Mouse (Mus musculus) CD4-positive, CD25-positive, alpha-beta regulatory T cell, adult 9 weeks (primary cell): ENCODE data around the gene Eif2ak3. TPM values are rescaled to one million over a fixed set of nuclear protein-coding genes. Genes with fewer than 3 reads are reported as not detected.

Source experiments
- polyA plus RNA-seq: library from polyadenylated mRNA; unstranded; fragments of 100-300 nt; shearing (Covaris generic); gene quantifications from one replicate; pipeline ENCODE4 v1.2.1, GENCODE M21; 2017

Eif2ak3 gene
- polyA plus RNA-seq = 3.1 TPM

DNA sequence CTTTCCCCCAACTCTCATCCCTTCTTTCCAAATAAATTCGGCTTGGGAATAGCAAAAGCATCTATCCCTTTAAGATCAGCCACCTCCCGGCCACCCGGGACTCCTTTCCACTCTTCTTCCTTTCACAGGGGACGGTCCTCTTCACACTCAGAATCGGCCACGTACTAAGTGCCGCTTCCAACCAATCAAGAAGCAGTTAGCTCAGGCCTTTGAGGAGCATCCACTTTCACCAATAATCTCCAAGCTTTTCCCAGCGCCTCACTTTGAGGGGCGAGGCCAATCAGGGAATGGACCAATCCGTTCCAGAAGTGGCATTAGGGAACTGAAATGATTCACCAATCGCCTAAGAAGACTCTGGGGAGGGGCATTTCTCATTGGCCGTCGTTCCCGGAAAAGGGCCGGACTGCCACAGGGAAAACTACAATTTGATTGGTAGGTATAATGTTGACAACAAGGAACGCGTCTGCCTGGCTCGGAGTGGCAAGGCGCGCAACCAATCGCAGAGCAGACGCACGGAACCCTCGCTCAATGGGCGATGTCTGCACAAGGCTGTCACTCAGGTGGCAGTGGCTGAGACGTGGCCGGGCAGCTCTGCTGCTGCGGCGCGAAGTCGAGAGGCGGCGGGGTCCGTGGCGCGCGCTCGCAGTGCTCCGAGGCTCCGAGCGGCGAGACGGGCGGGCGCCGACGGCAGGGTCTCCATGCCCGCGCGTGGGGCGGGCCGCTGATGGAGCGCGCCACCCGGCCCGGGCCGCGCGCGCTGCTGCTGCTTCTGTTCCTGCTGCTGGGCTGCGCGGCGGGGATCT lies at the start of gene Eif2ak3:
Gene Eif2ak3, plus strand, starts transcription at position 514 of the 803 bp plus-strand sequence.

GRCm38 (mm10) chr6:70918827-70919226 lies 74.5 kb downstream of the Eif2ak3 start, which contains the start of gene Tex37:
Gene Tex37, minus strand, starts transcription at chr6:70918927.

Other genes with a start within 250 kb of the Eif2ak3 start
- 3.5 TPM for gene Rpia, start 52.3 kb upstream of the Eif2ak3 start, polyA plus RNA-seq
- not detected for gene Tex37, start 74.4 kb downstream of the Eif2ak3 start, polyA plus RNA-seq
- gene Foxi3, start 112.0 kb downstream of the Eif2ak3 start, polyA plus RNA-seq = not detected